Mouse (Mus musculus) embryonic facial prominence, embryonic 10.5 days (tissue): ENCODE measurements around the gene Parp12. TPM values are rescaled to one million over a fixed set of nuclear protein-coding genes. Genes with fewer than 3 reads are reported as not detected.

ENCODE experiments used
- DNase-seq: peaks from one replicate; pipeline ENCODE4 v3.0.0-alpha.2; 2017; ENCODE audit warnings: low spot score
- H3K27ac ChIP-seq: fragments of 300-500 bp; sonication (generic); replicated peaks from 2 replicates; pipeline ENCODE4 v1.5.1; 2016; ENCODE audit warnings: mild to moderate bottlenecking
- H3K27me3 ChIP-seq: fragments of 300-500 bp; sonication (generic); replicated peaks from 2 replicates; pipeline ENCODE4 v1.6.1; 2016; ENCODE audit warnings: low read depth, mild to moderate bottlenecking; ENCODE audit not compliant: poor library complexity, severe bottlenecking
- H3K36me3 ChIP-seq: fragments of 300-500 bp; sonication (generic); replicated peaks from 2 replicates; pipeline ENCODE4 v1.6.1; 2016; ENCODE audit warnings: mild to moderate bottlenecking, moderate library complexity
- H3K4me1 ChIP-seq: fragments of 300-500 bp; sonication (generic); 2 replicates; pipeline ENCODE4 v1.6.1; 2016
- H3K4me3 ChIP-seq: fragments of 300-500 bp; sonication (generic); 2 replicates; pipeline ENCODE4 v1.5.1; 2016; ENCODE audit warnings: mild to moderate bottlenecking, moderate library complexity
- H3K9me3 ChIP-seq: fragments of 300-500 bp; sonication (generic); 2 replicates; pipeline ENCODE4 v1.6.1; 2016; ENCODE audit warnings: mild to moderate bottlenecking
- WGBS: fragments of 180-500 bp; shearing (Covaris S2); methylation state at CpG from one replicate; pipeline ENCODE4 v1.1.7; 2016; 5-methylcytosine and 5-hydroxymethylcytosine counted together
- polyA plus RNA-seq: library from polyadenylated mRNA; unstranded; fragments of >200 nt; fragmentation: Nextera tagmentation; extraction: Ambion mirVana; gene quantifications from 2 replicates; pipeline ENCODE4 v1.2.1, GENCODE M21; 2016

Gene Parp12
- polyA plus RNA-seq, 1 experiment from 2014 or later = 1.3 TPM

DNA sequence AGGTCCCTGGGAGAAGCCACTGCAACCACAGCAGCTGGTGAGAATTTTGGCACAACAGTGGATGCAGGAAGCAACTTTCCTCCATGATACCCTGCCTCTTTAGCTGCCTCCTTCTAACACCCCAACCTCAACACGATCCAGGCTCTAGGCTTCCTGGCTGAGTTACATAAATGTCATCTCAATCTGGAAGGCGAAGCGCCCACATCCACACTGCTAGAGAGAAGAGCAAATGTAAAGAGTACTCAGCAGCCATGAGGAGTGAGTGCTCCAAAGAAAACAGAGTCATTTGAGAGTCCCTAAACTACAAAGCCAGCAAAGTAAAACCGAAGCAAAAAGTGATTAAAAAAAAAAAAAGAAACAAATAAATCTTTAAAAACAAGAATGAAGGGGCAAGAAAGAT is 13.5 kb downstream of the Parp12 start:
- 83% methylated on average over 4 of the region's 4 CpGs for WGBS
- H3K36me3 ChIP-seq = no peaks in the 10 kb centered on the region
- no peak overlapping the region for H3K4me3 ChIP-seq
- H3K9me3 ChIP-seq = no peaks in the 10 kb centered on the region
- no peaks in the 10 kb centered on the region for H3K27me3 ChIP-seq
- no peaks in the 10 kb centered on the region for H3K4me1 ChIP-seq
- H3K27ac ChIP-seq = no peak overlapping the region
- no peak for DNase-seq

DNA sequence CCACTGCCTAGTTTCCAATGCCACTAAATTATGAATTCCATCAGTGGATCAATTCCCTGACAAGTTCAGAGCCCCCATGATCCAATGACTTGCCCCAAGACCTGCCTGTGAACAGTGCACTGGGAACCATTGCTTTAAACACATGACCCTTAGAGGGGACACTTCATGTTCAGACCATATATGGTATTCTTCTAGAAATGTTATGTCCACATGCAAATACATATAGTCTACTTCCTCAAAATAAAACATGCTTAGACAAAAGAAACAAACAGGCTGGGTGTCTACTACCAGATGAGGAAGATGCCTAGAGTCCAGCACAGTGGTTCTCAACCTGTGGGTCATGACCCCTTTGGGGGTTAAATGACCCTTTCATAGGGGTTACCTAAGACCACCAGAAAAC is 41.7 kb downstream of the Parp12 start:
- Histone ChIP-seq H3K27ac (no peak overlapping the region), H3K4me3 (no peak overlapping the region), H3K9me3 (no peaks in the 10 kb centered on the region), H3K36me3 (no peaks in the 10 kb centered on the region), H3K4me1 (peaks cover 8% of the 10 kb centered on the region), H3K27me3 (no peaks in the 10 kb centered on the region)
- DNase-seq = no peak

DNA sequence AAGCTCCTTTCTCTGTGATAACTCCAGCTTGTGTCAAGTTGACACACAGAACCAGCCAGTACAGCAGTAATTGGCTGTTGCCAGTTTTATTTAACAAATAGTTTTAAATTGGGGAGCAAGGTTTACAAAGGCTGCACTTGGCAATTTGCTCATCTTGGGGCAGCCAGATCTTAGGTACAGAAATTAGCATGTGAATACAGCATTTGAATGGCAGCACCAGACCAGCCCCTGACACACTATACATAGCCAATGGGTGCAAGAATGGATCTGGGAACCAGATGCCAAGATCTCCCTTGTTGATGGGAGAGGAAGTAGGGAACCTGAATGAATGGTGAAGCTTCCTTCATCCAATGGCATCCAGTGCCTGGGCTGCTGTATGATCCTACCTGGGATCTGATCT is 44.0 kb downstream of the Parp12 start:
- Histone ChIP-seq H3K4me3 (no peak overlapping the region), H3K27ac (no peak overlapping the region), H3K27me3 (no peaks in the 10 kb centered on the region), H3K4me1 (peaks cover 8% of the 10 kb centered on the region), H3K36me3 (no peaks in the 10 kb centered on the region), H3K9me3 (no peaks in the 10 kb centered on the region)
- no peak for DNase-seq

DNA sequence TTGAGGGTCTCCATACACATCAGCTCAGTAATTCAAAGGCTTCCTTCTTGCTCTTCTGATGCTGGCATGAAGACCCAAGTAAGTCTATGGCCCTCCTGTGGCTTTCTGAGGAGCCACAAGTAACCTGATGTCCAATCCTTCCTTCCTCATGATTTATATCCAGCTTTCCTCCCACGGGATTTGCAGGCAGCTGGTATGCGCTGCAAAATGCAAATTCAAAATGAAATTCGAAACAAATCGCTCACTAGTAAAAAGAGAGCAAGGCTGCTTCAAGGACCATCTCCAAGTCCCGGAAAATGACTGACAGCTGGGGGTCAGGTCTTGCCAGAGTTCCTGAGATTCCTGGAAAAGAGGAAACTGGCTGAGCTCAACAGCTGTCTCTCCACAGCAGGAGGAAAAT is 45.5 kb downstream of the Parp12 start:
- Histone ChIP-seq H3K36me3 (no peaks in the 10 kb centered on the region), H3K27me3 (no peaks in the 10 kb centered on the region), H3K4me3 (no peak overlapping the region), H3K9me3 (no peaks in the 10 kb centered on the region), H3K4me1 (peaks cover 8% of the 10 kb centered on the region), H3K27ac (no peak overlapping the region)
- DNase-seq = no peak
- 63% methylated on average over 5 of the region's 5 CpGs for WGBS

DNA sequence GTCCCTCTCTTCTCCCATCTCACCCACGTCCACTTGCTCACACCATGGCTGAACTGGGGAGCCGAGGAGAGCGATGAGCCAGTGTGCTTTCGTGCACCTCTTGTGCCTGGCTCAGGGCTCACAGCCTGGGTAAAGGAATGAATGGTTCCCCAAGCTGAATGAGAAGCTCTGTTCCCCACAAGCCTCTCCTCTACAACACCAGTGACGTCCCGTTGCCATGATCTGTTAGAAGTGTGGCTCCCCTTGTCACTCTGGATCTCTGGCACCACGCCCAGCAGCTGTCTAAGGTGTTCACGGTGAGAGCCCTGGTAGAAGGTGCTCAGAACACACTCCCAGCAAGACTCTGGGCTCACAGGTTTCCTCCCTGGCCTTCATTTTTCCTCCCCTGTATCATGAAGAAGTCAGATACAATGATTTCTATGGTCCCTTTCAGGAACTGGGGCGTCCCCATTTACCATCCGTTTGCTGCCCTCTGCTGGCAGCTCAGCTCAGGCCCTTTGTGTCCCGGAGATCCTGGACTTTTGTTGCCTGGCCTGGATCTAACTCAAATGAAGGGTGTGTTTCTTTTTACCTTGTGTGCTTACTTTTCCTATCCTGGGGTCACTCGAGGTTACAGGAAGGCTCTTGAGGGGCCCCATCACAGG is 51.1 kb downstream of the Parp12 start:
- Histone ChIP-seq H3K27ac (no peak overlapping the region), H3K4me3 (no peak overlapping the region), H3K27me3 (no peaks in the 10 kb centered on the region), H3K4me1 (0 out of 2 replicates have a peak, but pooled peaks cover 3% of the 10 kb centered on the region), H3K9me3 (no peaks in the 10 kb centered on the region), H3K36me3 (no peaks in the 10 kb centered on the region)
- DNase-seq = peak; percentile 85
- 50% methylated on average over 12 of the region's 12 CpGs for WGBS

DNA sequence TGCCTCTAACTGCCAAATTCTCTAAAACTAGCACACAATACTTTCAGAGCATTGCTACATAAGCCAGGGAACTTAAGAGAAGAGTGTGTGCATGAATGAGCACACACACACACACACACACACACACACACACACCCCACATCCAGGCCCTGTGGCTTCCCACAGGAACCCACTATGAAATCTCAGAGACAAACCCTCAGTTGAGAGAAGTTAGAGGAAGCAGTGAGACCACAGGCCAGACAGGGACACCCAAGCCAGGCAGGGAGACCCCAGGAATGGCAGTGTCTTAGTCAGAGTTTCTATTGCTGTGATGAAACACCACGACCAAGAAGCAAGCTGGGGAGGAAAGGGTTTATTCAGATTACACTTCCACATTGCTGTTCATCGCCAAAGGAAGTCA is 54.6 kb downstream of the Parp12 start:
- Histone ChIP-seq H3K4me1 (peaks cover 17% of the 10 kb centered on the region), H3K36me3 (no peaks in the 10 kb centered on the region), H3K27me3 (no peaks in the 10 kb centered on the region), H3K4me3 (no peak overlapping the region), H3K9me3 (no peaks in the 10 kb centered on the region), H3K27ac (no peak overlapping the region)
- 57% methylated on average over 2 of the region's 2 CpGs for WGBS
- DNase-seq = no peak

DNA sequence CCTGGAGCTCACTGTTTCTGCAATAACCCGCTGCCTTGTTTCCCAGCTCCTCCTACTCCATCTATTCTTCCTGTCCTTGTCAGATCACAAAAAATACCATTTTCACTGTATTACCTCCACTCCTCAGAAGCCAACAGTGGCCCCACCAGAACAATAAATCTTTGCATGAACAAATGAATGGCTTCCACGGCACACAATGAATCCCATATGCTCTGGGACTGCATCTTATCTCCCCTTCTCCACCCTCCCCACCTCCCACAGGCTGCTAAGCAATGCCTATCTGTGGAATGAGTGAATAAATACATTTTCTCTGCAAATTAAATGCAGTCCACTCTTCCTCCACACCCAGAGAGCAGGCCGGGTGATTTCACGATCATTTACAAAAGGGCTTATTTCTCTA is 57.0 kb downstream of the Parp12 start:
- DNase-seq = no peak
- Histone ChIP-seq H3K36me3 (no peaks in the 10 kb centered on the region), H3K4me3 (no peak overlapping the region), H3K9me3 (no peaks in the 10 kb centered on the region), H3K27me3 (no peaks in the 10 kb centered on the region), H3K27ac (no peak overlapping the region; the same call in 1 of the 2 replicates), H3K4me1 (peaks cover 14% of the 10 kb centered on the region)
- 73% methylated on average over 4 of the region's 4 CpGs for WGBS

DNA sequence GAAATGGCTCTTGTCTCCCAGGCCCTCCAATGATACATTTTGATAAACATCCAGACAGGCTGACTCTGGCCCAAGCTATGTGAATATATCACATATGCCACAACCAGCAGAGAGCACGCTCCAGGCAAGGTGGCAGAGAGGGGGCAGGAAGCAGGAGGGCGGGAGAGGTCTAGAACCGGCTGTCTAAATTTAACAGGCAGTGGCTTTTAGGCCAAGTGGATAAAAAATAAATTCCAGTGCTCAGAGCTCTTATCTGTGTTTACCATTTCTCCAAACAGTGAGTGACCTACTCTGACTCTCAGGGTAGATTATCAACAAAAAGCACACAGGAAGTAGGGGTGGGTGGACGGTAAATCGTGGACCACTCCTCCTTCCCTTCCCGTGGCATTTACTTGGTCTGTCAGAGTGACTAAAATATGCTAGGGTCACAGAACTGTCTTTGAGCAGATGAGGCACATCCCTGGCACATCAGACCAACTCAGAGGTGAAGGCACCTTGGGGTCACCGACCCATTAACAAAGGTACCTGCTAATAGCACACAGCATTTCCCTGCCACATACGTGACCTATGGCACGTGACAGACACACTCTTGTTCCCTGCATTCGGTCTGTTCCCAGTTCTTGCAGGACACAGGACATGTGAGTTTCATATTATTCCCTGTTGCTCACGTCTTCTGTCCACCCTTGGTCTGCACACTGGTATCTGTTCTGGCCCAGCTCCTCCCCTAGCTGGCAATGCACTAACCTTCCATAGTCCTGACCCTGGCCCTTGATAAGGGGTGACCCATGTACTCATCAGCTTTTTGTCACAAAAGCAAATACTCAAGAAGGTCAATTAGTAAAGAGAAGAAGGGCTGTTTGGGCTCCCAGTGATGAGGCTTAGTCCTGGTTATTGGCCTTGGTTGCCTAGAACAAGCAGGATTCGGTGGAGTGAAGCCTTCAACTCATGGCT is 58.3 kb downstream of the Parp12 start:
- WGBS = 80% methylated on average over 12 of the region's 12 CpGs
- Histone ChIP-seq H3K4me3 (no peak overlapping the region), H3K9me3 (no peaks in the 10 kb centered on the region), H3K36me3 (no peaks in the 10 kb centered on the region), H3K4me1 (peaks cover 19% of the 10 kb centered on the region), H3K27me3 (no peaks in the 10 kb centered on the region), H3K27ac (no peak overlapping the region)
- DNase-seq = no peak

DNA sequence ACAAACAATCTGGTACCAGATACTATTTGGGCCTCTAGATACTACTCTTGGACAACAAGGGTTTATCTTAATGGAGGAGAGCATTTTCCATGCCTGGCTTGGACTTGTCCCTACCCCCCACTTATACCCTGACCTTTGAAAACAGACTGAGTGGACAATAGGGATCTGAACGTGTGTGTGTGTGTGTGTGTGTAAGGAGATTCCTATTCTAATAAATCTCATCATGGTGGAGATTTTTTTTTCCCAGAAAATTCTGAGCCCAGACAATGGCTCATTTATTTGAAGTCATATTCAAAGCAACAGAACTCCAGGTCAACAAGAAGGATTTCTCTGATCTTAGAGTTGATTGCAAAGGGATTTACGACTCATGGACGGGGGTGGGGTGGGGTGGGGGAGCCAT is 59.2 kb downstream of the Parp12 start:
- H3K4me1 ChIP-seq = peaks cover 19% of the 10 kb centered on the region
- DNase-seq = no peak
- H3K27ac ChIP-seq = no peak overlapping the region
- no peak overlapping the region for H3K4me3 ChIP-seq
- WGBS = 86% methylated on average over 3 of the region's 3 CpGs
- no peaks in the 10 kb centered on the region for H3K27me3 ChIP-seq
- H3K36me3 ChIP-seq = no peaks in the 10 kb centered on the region
- no peaks in the 10 kb centered on the region for H3K9me3 ChIP-seq

DNA sequence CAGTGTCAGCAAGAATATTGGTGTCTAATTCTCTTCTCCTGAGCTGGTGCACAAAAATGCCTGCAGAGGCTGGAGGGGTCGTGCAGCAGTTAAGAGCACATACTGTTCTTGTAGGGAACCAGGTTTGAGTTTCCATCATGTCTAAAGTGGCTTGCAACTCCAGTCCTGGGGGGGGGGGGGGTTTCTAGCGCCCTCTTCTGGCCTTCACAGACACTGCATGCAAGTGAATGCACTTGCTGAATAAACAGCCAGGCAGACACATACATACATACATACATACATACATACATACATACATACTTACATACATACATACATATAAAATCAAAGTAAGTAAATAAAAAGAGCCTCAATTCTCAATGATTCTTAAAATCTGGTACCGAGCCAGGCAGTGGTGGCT is 59.8 kb downstream of the Parp12 start:
- no peak overlapping the region for H3K27ac ChIP-seq
- peak; percentile 43 for DNase-seq
- H3K9me3 ChIP-seq = no peaks in the 10 kb centered on the region
- no peaks in the 10 kb centered on the region for H3K36me3 ChIP-seq
- H3K27me3 ChIP-seq = no peaks in the 10 kb centered on the region
- 56% methylated on average over 3 of the region's 3 CpGs for WGBS
- H3K4me3 ChIP-seq = no peak overlapping the region
- H3K4me1 ChIP-seq = peaks cover 19% of the 10 kb centered on the region

DNA sequence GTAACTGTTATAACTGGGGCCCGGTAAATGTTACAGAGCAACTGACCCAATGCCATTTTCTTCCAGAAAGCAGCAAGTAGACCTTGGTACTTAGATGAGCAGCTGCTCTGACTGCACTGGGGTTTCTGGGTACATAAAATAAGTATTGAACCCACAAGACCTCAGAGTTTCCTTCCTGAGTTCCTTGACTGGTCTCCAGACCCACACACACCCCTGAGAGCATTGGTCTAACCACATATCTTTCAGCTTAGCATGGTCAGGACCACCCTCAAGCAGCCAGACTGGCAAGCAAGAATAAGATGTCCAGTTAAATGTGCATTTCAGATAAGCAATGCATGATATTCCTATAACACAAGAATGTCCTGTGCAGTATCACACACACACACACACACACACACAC is 61.0 kb downstream of the Parp12 start:
- 98% methylated on average over 1 of the region's 1 CpGs for WGBS
- no peak for DNase-seq
- H3K36me3 ChIP-seq = no peaks in the 10 kb centered on the region
- H3K4me1 ChIP-seq = peaks cover 19% of the 10 kb centered on the region
- no peaks in the 10 kb centered on the region for H3K27me3 ChIP-seq
- no peaks in the 10 kb centered on the region for H3K9me3 ChIP-seq
- H3K4me3 ChIP-seq = no peak overlapping the region
- H3K27ac ChIP-seq = no peak overlapping the region

DNA sequence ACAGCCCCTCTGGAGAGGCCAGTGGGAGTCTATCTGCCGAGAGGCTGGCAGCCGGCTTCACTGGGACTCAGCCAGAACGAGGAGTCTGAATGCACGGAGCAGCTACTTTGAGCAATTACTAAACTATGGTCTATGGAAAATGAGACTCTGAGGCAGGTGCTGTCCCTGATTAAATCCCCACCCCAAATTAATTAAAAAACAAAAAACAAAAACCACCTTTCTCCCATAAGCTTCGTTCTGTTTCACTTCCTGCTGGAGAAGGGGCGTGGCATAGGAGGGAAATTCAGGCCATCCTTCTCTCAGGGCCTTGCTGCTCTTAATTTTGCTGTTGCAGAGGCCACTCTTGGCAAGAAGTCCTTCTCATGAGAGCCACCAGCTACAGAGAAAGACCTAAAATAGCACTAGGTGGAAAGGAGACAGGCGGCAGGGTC is 62.3 kb downstream of the Parp12 start:
- 57% methylated on average over 7 of the region's 7 CpGs for WGBS
- H3K9me3 ChIP-seq = no peaks in the 10 kb centered on the region
- H3K4me1 ChIP-seq = peaks cover 14% of the 10 kb centered on the region
- H3K36me3 ChIP-seq = no peaks in the 10 kb centered on the region
- no peak overlapping the region for H3K4me3 ChIP-seq
- no peak overlapping the region for H3K27ac ChIP-seq
- DNase-seq = no peak
- H3K27me3 ChIP-seq = no peaks in the 10 kb centered on the region

DNA sequence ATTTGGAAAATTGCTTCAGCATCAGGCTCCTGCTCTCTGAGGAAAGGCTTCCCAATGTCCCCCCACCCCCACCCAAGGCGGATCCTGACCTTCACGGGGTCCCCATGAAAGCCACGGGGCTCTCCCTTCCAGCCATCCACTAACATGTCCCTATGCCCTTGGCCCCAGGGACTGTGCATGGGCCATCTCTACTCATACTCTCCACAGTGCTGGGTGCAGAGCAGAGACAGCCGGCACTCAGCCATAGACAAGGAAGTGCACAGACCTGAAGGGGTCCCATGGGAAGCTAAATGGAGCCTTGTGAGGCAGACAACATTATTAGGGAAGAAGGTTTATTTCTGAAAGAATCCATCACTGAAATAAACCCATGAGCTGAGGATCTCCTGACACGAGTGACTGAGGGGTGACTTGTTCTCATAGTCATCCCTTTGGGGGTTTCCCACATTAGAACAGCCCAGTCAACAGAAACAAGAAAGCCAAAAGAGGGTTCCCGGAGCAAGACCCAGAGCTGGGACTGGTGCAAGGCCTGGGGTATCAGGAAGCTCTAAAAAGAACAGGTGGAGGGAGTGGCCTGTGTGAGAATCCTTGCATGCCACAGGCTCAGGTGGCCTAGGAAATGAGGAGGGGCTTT is 63.2 kb downstream of the Parp12 start:
- Histone ChIP-seq H3K27ac (no peak overlapping the region), H3K9me3 (no peaks in the 10 kb centered on the region), H3K4me1 (peaks cover 9% of the 10 kb centered on the region), H3K4me3 (no peak overlapping the region), H3K27me3 (no peaks in the 10 kb centered on the region), H3K36me3 (no peaks in the 10 kb centered on the region)
- no peak for DNase-seq
- WGBS = 81% methylated on average over 6 of the region's 6 CpGs
